Mouse (Mus musculus) stomach, embryonic 16.5 days (tissue): ENCODE measurements around the gene Spib. TPM values are rescaled to one million over a fixed set of nuclear protein-coding genes. Genes with fewer than 3 reads are reported as not detected.

Experiments used
- ATAC-seq: fragments of 200-750 bp; cut with Nextera tagmentation; 2 replicates; pipeline ENCODE4 v1.8.0; 2017; ENCODE audit warnings: moderate number of reproducible peaks, moderate TSS enrichment; ENCODE audit not compliant: insufficient read depth, low FRiP score
- H3K27ac ChIP-seq: fragments of 300-500 bp; sonication (generic); 2 replicates; pipeline ENCODE4 v1.5.1; 2014; ENCODE audit warnings: low read length
- H3K27me3 ChIP-seq: fragments of 300-500 bp; sonication (generic); 2 replicates; pipeline ENCODE4 v1.6.1; 2014; ENCODE audit warnings: low read length, control low read depth, mixed read lengths; ENCODE audit not compliant: control insufficient read depth, insufficient read depth
- H3K36me3 ChIP-seq: fragments of 300-500 bp; sonication (generic); 2 replicates; pipeline ENCODE4 v1.6.1; 2014; ENCODE audit warnings: low read length; ENCODE audit not compliant: control insufficient read depth, insufficient read depth
- H3K4me1 ChIP-seq: fragments of 300-500 bp; sonication (generic); 2 replicates; pipeline ENCODE4 v1.6.1; 2014; ENCODE audit warnings: low read length, control low read depth, mixed read lengths; ENCODE audit not compliant: control insufficient read depth, insufficient read depth
- H3K4me2 ChIP-seq: fragments of 300-500 bp; sonication (generic); 2 replicates; pipeline ENCODE4 v1.6.1; 2014; ENCODE audit warnings: low read depth, low read length, mixed read lengths
- H3K4me3 ChIP-seq: fragments of 300-500 bp; sonication (generic); replicated peaks from 2 replicates; pipeline ENCODE4 v1.5.1; 2014; ENCODE audit warnings: mild to moderate bottlenecking, low read length
- H3K9ac ChIP-seq: fragments of 300-500 bp; sonication (generic); 2 replicates; pipeline ENCODE4 v1.6.1; 2014; ENCODE audit warnings: low read length
- H3K9me3 ChIP-seq: fragments of 300-500 bp; sonication (generic); replicated peaks from 2 replicates; pipeline ENCODE4 v1.6.1; 2016; ENCODE audit warnings: low read length, control low read depth; ENCODE audit not compliant: control insufficient read depth
- WGBS: fragments of 180-500 bp; shearing (Covaris S2); extraction: QIAGEN DNeasy Blood & Tissue Kit; methylation state at CpG from one replicate; pipeline ENCODE4 v1.1.7; 2014; 5-methylcytosine and 5-hydroxymethylcytosine counted together
- polyA plus RNA-seq: library from polyadenylated mRNA; unstranded; fragments of >200 nt; fragmentation: Nextera tagmentation; extraction: Ambion mirVana; gene quantifications from 2 replicates; pipeline ENCODE4 v1.2.1, GENCODE M21; 2015

Gene Spib
- polyA plus RNA-seq, 1 experiment from 2014 or later = 0.52 TPM

DNA sequence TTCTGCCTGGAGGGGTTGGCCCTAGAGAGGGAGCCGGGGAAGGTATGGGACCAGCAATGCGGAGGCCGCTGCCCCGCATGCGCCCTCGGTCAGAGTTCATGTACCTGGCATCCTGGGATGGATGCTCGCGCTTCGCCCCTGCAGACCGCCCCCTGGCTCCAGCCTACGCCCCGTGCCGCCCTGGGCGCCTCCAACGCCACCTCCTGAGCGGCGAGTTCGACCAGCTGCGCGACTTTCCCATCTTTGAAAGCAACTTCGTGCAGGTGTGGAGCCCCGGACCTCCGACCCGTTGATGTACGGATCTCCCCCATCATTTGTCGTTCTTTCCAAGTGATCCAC is 35.1 kb downstream of the Spib start:
- peak overlapping the region; percentile 91 for H3K9ac ChIP-seq
- H3K4me3 ChIP-seq = peak overlapping the region; percentile 79
- ATAC-seq = no peak
- H3K4me2 ChIP-seq = peak overlapping the region; percentile 98
- peak overlapping the region; percentile 95 for H3K27ac ChIP-seq
- WGBS = 0% methylated on average over 25 of the region's 26 CpGs
- peaks cover 8% of the 10 kb centered on the region; the same call in 1 of the 2 replicates for H3K36me3 ChIP-seq
- no peaks in the 10 kb centered on the region for H3K27me3 ChIP-seq
- H3K4me1 ChIP-seq = peaks cover 15% of the 10 kb centered on the region
- H3K9me3 ChIP-seq = no peaks in the 10 kb centered on the region

DNA sequence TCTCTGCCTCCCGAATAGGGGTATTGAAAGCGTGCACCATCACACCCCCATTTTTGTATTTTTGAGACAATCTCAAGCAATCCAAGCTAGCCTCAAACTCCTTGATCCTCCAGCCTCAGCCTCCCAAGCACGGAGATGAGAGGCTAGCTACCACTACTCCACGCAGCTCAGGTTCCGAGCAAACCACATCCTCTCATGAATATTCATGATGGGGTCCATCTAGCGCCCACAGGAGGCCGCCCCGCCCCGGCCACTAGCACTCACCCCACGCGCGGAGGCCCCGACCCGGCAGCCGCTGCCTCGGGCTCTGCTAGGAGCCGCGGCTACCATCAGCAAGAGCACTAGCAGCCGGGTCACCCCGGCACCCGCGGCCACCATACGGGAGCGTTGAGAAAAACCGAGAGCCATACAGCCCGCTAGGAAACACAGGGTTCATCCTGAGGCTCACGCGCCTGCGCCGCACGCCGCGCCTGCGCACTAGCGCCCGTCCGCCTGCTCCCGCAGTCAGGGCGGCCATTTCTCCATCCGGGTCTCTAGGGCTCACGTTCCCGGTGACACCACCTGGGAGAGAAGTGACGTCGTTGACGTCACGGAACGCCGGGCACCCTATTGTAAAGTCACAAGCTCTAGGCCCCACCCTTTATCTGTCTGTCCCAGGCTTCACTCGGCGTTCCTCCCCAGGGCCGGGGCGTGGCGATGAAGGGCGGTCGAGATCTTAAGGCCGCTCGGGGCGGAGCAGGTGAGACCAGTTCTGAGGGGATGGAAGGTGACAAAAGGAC is 35.7 kb downstream of the Spib start, which contains the start of the genes Emc10 and Fam71e1:
Gene Emc10 (minus strand): TSS at position 538 of the 779 bp plus-strand sequence.
Gene Fam71e1 (plus strand): TSS at position 590 of the 779 bp plus-strand sequence.
- Histone ChIP-seq H3K27ac (peak within 1 kb of the TSS; percentile 95), H3K4me2 (peak within 1 kb of the TSS; percentile 98), H3K9me3 (no peaks in the 10 kb centered on the region), H3K4me1 (peaks cover 15% of the 10 kb centered on the region), H3K36me3 (peaks cover 10% of the 10 kb centered on the region; the same call in 1 of the 2 replicates), H3K4me3 (peak within 1 kb of the TSS; percentile 79), H3K27me3 (no peaks in the 10 kb centered on the region), H3K9ac (peak within 1 kb of the TSS; percentile 91)
- ATAC-seq = peak; percentile 98
- under 1% methylated on average over 58 of the region's 58 CpGs for WGBS

GRCm38 (mm10) chr7:44495086-44495485 is 36.8 kb downstream of the Spib start:
- Histone ChIP-seq H3K4me3 (peak overlapping the region; percentile 79), H3K9ac (peak overlapping the region; percentile 91; the same call in 1 of the 2 replicates)

DNA sequence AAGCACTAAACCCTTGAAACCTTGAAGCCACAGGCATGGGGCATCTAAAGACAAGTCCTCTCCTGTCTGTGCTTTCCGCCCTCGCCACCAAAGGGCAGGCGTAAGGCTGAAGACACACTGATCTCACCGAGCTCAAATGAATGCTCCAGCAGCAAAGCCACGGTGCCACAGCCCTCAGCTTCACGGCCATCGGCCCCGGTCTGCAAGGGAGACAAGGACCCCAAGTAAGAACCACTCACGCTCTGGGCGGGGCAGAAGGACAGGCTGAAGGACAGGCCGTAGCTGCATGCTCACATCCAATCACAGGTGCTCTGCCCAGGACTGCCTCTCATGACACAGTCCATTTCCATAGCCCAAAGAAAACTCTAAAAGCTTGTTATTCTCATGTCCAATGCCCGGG is 37.2 kb downstream of the Spib start:
- ATAC-seq = no peak
- 91% methylated on average over 12 of the region's 12 CpGs for WGBS
- no peaks in the 10 kb centered on the region for H3K9me3 ChIP-seq
- no peak overlapping the region for H3K4me3 ChIP-seq
- peaks cover 10% of the 10 kb centered on the region; the same call in 1 of the 2 replicates for H3K36me3 ChIP-seq
- no peak overlapping the region for H3K9ac ChIP-seq
- no peaks in the 10 kb centered on the region for H3K27me3 ChIP-seq
- H3K4me2 ChIP-seq = no peak overlapping the region
- H3K4me1 ChIP-seq = peaks cover 15% of the 10 kb centered on the region
- no peak overlapping the region for H3K27ac ChIP-seq

More at GRCm38 (mm10) chr7:44495086-44495485, 36.8 kb downstream of the Spib start:
- Histone ChIP-seq H3K27me3 (no peaks in the 10 kb centered on the region), H3K27ac (no peak overlapping the region), H3K4me2 (peak overlapping the region; percentile 98), H3K9me3 (no peaks in the 10 kb centered on the region), H3K4me1 (peaks cover 15% of the 10 kb centered on the region), H3K36me3 (peaks cover 10% of the 10 kb centered on the region; the same call in 1 of the 2 replicates)
- no peak for ATAC-seq
- WGBS = 76% methylated on average over 7 of the region's 7 CpGs

GRCm38 (mm10) chr7:44492166-44492826 is 39.6 kb downstream of the Spib start:
- Histone ChIP-seq H3K4me2 (no peak overlapping the region), H3K4me3 (no peak overlapping the region), H3K27me3 (no peaks in the 10 kb centered on the region), H3K4me1 (peaks cover 15% of the 10 kb centered on the region), H3K9ac (no peak overlapping the region), H3K9me3 (no peaks in the 10 kb centered on the region), H3K36me3 (peaks cover 10% of the 10 kb centered on the region; the same call in 1 of the 2 replicates), H3K27ac (no peak overlapping the region)
- no peak for ATAC-seq
- 92% methylated on average over 21 of the region's 21 CpGs for WGBS

DNA sequence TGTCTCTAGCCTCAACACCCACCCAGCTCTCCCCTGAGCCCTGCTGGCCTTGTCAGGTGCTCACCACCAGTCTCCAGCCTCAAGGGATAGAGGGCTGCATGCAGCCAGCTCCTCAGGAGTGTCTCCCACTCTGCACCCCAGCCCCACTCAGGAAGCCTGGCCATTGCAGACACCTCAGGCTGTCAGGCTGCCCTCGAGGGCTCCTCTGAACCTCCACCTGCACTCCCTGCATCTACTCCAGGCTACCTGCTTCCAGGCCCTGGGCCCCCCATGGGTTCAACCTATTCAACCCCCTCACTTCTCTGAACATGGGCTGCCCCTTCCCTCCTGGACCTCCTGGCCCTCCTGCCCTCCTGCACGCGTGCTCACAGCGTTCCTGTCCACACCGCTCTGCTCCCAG is 40.5 kb downstream of the Spib start:
- Histone ChIP-seq H3K27ac (no peak overlapping the region), H3K9ac (no peak overlapping the region), H3K4me3 (no peak overlapping the region), H3K4me2 (no peak overlapping the region), H3K4me1 (peaks cover 12% of the 10 kb centered on the region), H3K36me3 (peaks cover 10% of the 10 kb centered on the region; the same call in 1 of the 2 replicates), H3K27me3 (no peaks in the 10 kb centered on the region), H3K9me3 (no peaks in the 10 kb centered on the region)
- no peak for ATAC-seq
- WGBS = 98% methylated on average over 5 of the region's 5 CpGs

- H3K9me3 ChIP-seq = no peaks in the 10 kb centered on the region
- H3K4me1 ChIP-seq = peaks cover 6% of the 10 kb centered on the region
- no peak overlapping the region for H3K27ac ChIP-seq
- H3K36me3 ChIP-seq = peaks cover 10% of the 10 kb centered on the region; the same call in 1 of the 2 replicates
- H3K27me3 ChIP-seq = no peaks in the 10 kb centered on the region
- H3K4me2 ChIP-seq = no peak overlapping the region
- no peak for ATAC-seq
- no peak overlapping the region for H3K4me3 ChIP-seq
- 88% methylated on average over 4 of the region's 4 CpGs for WGBS
- H3K9ac ChIP-seq = no peak overlapping the region
These were observed 41.6 kb downstream of the Spib start for GRCm38 (mm10) chr7:44490281-44490680.

DNA sequence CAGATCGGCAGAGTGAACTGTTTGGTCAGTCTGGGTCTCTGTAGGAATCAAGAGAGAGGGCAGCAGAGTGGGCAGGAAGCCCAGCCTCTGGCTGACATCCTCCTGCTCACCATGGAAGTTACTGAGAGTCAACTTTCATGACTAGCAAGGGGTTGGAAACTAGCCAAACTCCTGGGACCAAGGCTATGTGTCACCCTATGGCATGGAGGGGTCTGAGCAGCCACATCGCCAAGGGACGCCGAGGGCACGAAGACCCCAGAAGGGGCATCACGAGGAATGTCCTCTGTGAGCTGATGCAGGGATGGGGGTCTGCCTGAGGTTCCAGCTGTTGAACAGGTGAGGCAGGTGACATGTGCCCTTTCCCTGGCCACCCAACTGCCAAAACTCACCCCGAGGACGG is 43.3 kb downstream of the Spib start:
- no peaks in the 10 kb centered on the region for H3K4me1 ChIP-seq
- WGBS = 88% methylated on average over 8 of the region's 8 CpGs
- no peak overlapping the region for H3K4me3 ChIP-seq
- no peak overlapping the region for H3K9ac ChIP-seq
- no peak overlapping the region for H3K27ac ChIP-seq
- no peak for ATAC-seq
- H3K9me3 ChIP-seq = no peaks in the 10 kb centered on the region
- no peaks in the 10 kb centered on the region for H3K27me3 ChIP-seq
- H3K36me3 ChIP-seq = peaks cover 10% of the 10 kb centered on the region; the same call in 1 of the 2 replicates
- H3K4me2 ChIP-seq = no peak overlapping the region

- Histone ChIP-seq H3K27ac (no peak overlapping the region), H3K4me2 (no peak overlapping the region), H3K36me3 (peaks cover 10% of the 10 kb centered on the region; the same call in 1 of the 2 replicates), H3K9me3 (no peaks in the 10 kb centered on the region), H3K27me3 (no peaks in the 10 kb centered on the region), H3K9ac (no peak overlapping the region), H3K4me3 (no peak overlapping the region), H3K4me1 (no peaks in the 10 kb centered on the region)
- 86% methylated on average over 7 of the region's 7 CpGs for WGBS
- ATAC-seq = no peak
These were observed 43.9 kb downstream of the Spib start for GRCm38 (mm10) chr7:44487936-44488335.
